Mouse (Mus musculus): ENCODE results near the gene Chic2. TPM values are rescaled to one million over a fixed set of nuclear protein-coding genes. Genes with fewer than 3 reads are reported as not detected.
A peak's percentile ranks its signal among the peaks of the same experiment; 100 is the strongest.

Gene Chic2
- polyA plus RNA-seq, 1 experiment from 2014 or later = 46.1 TPM

DNA sequence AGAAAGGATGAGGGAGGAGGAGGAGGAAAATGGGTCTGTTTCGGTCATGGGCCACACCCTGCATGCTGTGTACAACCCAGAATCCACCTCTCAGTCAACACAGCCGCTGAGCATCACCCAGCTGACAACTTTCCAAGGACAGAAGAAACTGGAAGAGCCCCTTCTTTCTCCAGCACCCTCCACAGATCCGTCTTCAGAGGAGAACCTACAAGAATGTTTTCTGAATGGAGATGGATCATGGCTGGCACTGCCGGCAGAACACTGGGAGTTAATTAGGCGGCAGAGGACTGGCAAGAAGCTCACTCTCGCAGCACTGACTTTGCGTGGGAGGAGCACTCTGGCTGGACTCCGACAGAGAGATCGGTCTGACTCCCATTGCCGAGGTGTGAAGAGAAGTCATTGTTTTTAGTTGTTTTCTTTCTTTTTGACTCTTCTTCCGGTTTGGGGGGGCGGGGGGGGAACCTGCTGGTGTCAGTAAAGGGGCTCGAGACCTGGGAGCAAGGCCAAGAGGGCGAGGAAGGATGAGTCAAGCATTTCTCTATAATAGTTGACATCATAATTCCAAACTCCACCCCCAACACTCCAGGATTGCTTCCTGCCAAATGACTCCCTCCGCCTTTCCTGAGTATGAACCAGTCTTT, 2.2 kb upstream of the Chic2 start:
- ATAC-seq (ENCODE audit: insufficient number of reproducible peaks, low FRiP score, low TSS enrichment, low read depth) (no peak), DNase-seq (ENCODE audit: low spot score) (no peak)
- Histone ChIP-seq H3K4me1 (ENCODE audit: control insufficient read depth, insufficient read depth, low read length) (peaks cover 5% of the 10 kb centered on the region), H3K36me3 (ENCODE audit: control insufficient read depth, insufficient read depth, low read length) (no peaks in the 10 kb centered on the region), H3K9ac (ENCODE audit: low read length) (no peak overlapping the region), H3K27ac (replicated peaks; ENCODE audit: low read depth, low read length) (no peak overlapping the region), H3K4me2 (ENCODE audit: low read depth, severe bottlenecking) (no peak overlapping the region), H3K4me3 (ENCODE audit: low read depth, low read length) (no peak overlapping the region), H3K27me3 (ENCODE audit: control insufficient read depth, insufficient read depth, low read length) (no peaks in the 10 kb centered on the region), H3K9me3 (ENCODE audit: control insufficient read depth, low read length) (no peaks in the 10 kb centered on the region)
- WGBS = 52% methylated on average over 15 of the region's 15 CpGs

DNA sequence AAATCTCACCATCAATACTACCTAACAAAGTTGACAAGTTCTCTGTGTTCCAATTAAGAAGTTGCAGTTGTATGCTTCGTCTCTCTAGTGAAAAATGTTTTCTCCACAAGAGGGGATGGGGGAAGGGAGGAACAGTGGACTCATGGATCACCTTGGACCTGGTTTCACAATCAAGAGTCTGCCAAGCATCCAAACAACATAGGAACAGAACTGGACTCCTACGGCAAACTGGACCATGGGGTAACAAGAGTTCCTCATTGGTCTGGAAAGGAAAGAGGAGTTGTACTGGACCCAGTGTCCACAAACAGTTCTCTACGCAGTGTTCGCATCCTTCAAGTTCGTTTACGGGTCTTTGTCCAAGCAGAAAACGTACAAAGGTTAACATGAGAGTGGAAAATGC, 797 bp upstream of the Chic2 start:
- H3K27me3 ChIP-seq (ENCODE audit: control insufficient read depth, insufficient read depth, low read length) = no peaks in the 10 kb centered on the region
- no peak overlapping the region for H3K27ac ChIP-seq (replicated peaks; ENCODE audit: low read depth, low read length)
- H3K4me3 ChIP-seq (ENCODE audit: low read depth, low read length) = no peak overlapping the region
- H3K9me3 ChIP-seq (ENCODE audit: control insufficient read depth, low read length) = no peaks in the 10 kb centered on the region
- no peak for DNase-seq (ENCODE audit: low spot score)
- no peak overlapping the region for H3K9ac ChIP-seq (ENCODE audit: low read length)
- ATAC-seq (ENCODE audit: insufficient number of reproducible peaks, low FRiP score, low TSS enrichment, low read depth) = no peak
- WGBS = 91% methylated on average over 7 of the region's 7 CpGs
- no peaks in the 10 kb centered on the region for H3K36me3 ChIP-seq (ENCODE audit: control insufficient read depth, insufficient read depth, low read length)
- H3K4me1 ChIP-seq (ENCODE audit: control insufficient read depth, insufficient read depth, low read length) = peaks cover 5% of the 10 kb centered on the region
- H3K4me2 ChIP-seq (ENCODE audit: low read depth, severe bottlenecking) = no peak overlapping the region

GRCm38 (mm10) chr5:75043621-75044301, 813 bp downstream of the Chic2 start:
- Histone ChIP-seq H3K36me3 (ENCODE audit: control insufficient read depth, insufficient read depth, low read length) (no peaks in the 10 kb centered on the region), H3K4me2 (ENCODE audit: low read depth, severe bottlenecking) (peak overlapping the region; percentile 71), H3K9me3 (ENCODE audit: control insufficient read depth, low read length) (no peaks in the 10 kb centered on the region), H3K27me3 (ENCODE audit: control insufficient read depth, insufficient read depth, low read length) (no peaks in the 10 kb centered on the region), H3K27ac (replicated peaks; ENCODE audit: low read depth, low read length) (peak overlapping the region; percentile 84), H3K4me1 (ENCODE audit: control insufficient read depth, insufficient read depth, low read length) (peaks cover 5% of the 10 kb centered on the region), H3K9ac (ENCODE audit: low read length) (peak overlapping the region; percentile 99), H3K4me3 (ENCODE audit: low read depth, low read length) (peak overlapping the region; percentile 98)
- ATAC-seq (ENCODE audit: insufficient number of reproducible peaks, low FRiP score, low TSS enrichment, low read depth) (peak; percentile 53; the same call in 1 of the 2 replicates), DNase-seq (ENCODE audit: low spot score) (peak; percentile 71)
- under 1% methylated on average over 36 of the region's 36 CpGs for WGBS

DNA sequence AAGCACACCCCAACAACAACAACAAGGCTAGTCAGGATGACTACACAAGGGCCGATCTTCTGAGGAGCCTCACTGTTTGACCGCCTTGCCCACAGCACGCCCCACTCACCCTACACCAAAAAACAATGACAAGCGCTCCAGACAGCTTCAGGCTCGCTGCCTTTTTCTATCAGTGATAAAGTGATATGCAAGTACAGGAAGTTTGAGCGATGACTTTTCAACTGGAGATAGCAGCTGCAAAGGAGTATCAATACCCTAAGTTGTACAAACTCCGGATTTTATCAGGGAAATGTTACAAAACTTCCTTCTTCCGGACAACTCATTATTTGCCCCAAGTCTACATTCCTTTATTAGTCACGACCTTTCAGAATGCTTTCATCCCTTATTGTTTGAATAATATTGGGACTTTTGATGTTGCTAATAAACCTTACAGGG, 1.5 kb downstream of the Chic2 start:
- no peak overlapping the region for H3K27ac ChIP-seq (replicated peaks; ENCODE audit: low read depth, low read length)
- H3K9me3 ChIP-seq (ENCODE audit: control insufficient read depth, low read length) = no peaks in the 10 kb centered on the region
- no peaks in the 10 kb centered on the region for H3K27me3 ChIP-seq (ENCODE audit: control insufficient read depth, insufficient read depth, low read length)
- H3K4me2 ChIP-seq (ENCODE audit: low read depth, severe bottlenecking) = peak overlapping the region; percentile 71
- H3K4me3 ChIP-seq (ENCODE audit: low read depth, low read length) = peak overlapping the region; percentile 98
- ATAC-seq (ENCODE audit: insufficient number of reproducible peaks, low FRiP score, low TSS enrichment, low read depth) = no peak
- no peak for DNase-seq (ENCODE audit: low spot score)
- 69% methylated on average over 9 of the region's 9 CpGs for WGBS
- H3K36me3 ChIP-seq (ENCODE audit: control insufficient read depth, insufficient read depth, low read length) = no peaks in the 10 kb centered on the region
- peak overlapping the region; percentile 24; the same call in 1 of the 2 replicates for H3K9ac ChIP-seq (ENCODE audit: low read length)
- H3K4me1 ChIP-seq (ENCODE audit: control insufficient read depth, insufficient read depth, low read length) = peaks cover 5% of the 10 kb centered on the region

DNA sequence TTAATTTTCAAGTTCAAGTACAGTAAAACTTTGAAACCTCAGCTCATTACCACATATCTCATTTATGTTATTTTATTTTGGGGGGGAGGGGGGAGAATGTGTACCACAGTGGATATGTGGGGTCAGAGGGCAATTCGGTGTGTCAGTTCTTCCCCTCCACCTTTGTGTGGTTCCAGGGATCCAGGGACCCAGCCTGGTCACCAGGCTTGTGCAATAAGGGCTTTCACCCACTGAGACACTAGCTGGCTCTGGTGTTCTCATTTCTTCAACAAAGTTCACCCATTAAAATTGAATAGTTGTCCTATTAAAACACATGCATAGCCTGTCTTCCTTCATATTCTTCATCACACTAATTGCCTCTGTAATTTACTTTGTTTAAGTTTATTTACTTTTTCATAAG, 5.3 kb downstream of the Chic2 start:
- Histone ChIP-seq H3K4me1 (ENCODE audit: control insufficient read depth, insufficient read depth, low read length) (peaks cover 5% of the 10 kb centered on the region), H3K27me3 (ENCODE audit: control insufficient read depth, insufficient read depth, low read length) (no peaks in the 10 kb centered on the region), H3K36me3 (ENCODE audit: control insufficient read depth, insufficient read depth, low read length) (no peaks in the 10 kb centered on the region), H3K9me3 (ENCODE audit: control insufficient read depth, low read length) (no peaks in the 10 kb centered on the region), H3K4me3 (ENCODE audit: low read depth, low read length) (no peak overlapping the region), H3K4me2 (ENCODE audit: low read depth, severe bottlenecking) (no peak overlapping the region), H3K9ac (ENCODE audit: low read length) (no peak overlapping the region), H3K27ac (replicated peaks; ENCODE audit: low read depth, low read length) (no peak overlapping the region)
- 94% methylated on average over 1 of the region's 1 CpGs for WGBS
- no peak for ATAC-seq (ENCODE audit: insufficient number of reproducible peaks, low FRiP score, low TSS enrichment, low read depth)
- DNase-seq (ENCODE audit: low spot score) = no peak

DNA sequence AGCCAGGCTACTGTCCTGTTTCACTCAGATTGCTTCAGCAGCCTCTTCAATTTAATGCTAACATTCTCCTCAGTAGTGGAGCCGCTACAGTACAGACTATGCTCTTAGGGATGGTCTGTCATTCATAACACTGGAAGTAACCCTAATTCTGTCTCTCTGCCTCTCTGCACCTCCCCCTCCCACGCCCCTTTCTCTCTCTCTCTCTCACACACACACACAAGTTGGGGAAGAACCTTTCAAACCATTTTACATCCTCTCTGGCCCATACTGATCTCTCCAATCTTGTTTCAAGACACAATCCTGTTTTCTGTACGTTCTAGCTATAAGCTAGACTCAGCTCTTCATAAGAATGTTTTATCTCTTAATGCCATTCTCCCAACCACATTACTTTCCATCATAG, 9.1 kb downstream of the Chic2 start:
- 90% methylated on average over 3 of the region's 3 CpGs for WGBS
- Histone ChIP-seq H3K36me3 (ENCODE audit: control insufficient read depth, insufficient read depth, low read length) (no peaks in the 10 kb centered on the region), H3K27me3 (ENCODE audit: control insufficient read depth, insufficient read depth, low read length) (no peaks in the 10 kb centered on the region), H3K4me3 (ENCODE audit: low read depth, low read length) (no peak overlapping the region), H3K27ac (replicated peaks; ENCODE audit: low read depth, low read length) (no peak overlapping the region), H3K9me3 (ENCODE audit: control insufficient read depth, low read length) (no peaks in the 10 kb centered on the region), H3K4me1 (ENCODE audit: control insufficient read depth, insufficient read depth, low read length) (no peaks in the 10 kb centered on the region), H3K4me2 (ENCODE audit: low read depth, severe bottlenecking) (no peak overlapping the region), H3K9ac (ENCODE audit: low read length) (no peak overlapping the region)
- DNase-seq (ENCODE audit: low spot score) (no peak), ATAC-seq (ENCODE audit: insufficient number of reproducible peaks, low FRiP score, low TSS enrichment, low read depth) (no peak)

DNA sequence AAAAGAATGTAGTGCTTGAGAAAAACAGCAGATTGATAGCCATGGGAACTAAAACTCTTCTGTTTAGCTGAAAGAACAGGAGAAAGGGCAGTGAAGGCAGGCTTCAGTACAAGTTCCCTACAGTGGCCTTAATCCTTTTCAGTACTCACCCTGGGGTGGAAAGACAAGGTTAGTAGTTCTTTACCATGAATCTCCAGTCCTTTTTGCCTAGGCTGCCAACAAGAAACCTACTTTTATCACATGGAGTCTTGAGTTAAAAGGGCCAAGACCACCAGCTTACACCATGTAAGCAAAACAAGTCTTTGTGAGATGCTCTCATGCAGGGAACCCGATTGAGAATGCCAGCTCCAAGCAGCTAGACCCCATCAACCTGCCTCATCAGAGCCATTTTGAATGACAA, 29.8 kb downstream of the Chic2 start:
- H3K9ac ChIP-seq (ENCODE audit: low read length) = no peak overlapping the region
- DNase-seq (ENCODE audit: low spot score) = no peak
- H3K36me3 ChIP-seq (ENCODE audit: control insufficient read depth, insufficient read depth, low read length) = no peaks in the 10 kb centered on the region
- no peaks in the 10 kb centered on the region for H3K9me3 ChIP-seq (ENCODE audit: control insufficient read depth, low read length)
- 75% methylated on average over 1 of the region's 1 CpGs for WGBS
- no peak overlapping the region for H3K4me2 ChIP-seq (ENCODE audit: low read depth, severe bottlenecking)
- 0 out of 2 replicates have a peak, but pooled peaks cover 6% of the 10 kb centered on the region for H3K4me1 ChIP-seq (ENCODE audit: control insufficient read depth, insufficient read depth, low read length)
- no peak for ATAC-seq (ENCODE audit: insufficient number of reproducible peaks, low FRiP score, low TSS enrichment, low read depth)
- no peak overlapping the region for H3K4me3 ChIP-seq (ENCODE audit: low read depth, low read length)
- no peaks in the 10 kb centered on the region for H3K27me3 ChIP-seq (ENCODE audit: control insufficient read depth, insufficient read depth, low read length)
- H3K27ac ChIP-seq (replicated peaks; ENCODE audit: low read depth, low read length) = no peak overlapping the region

DNA sequence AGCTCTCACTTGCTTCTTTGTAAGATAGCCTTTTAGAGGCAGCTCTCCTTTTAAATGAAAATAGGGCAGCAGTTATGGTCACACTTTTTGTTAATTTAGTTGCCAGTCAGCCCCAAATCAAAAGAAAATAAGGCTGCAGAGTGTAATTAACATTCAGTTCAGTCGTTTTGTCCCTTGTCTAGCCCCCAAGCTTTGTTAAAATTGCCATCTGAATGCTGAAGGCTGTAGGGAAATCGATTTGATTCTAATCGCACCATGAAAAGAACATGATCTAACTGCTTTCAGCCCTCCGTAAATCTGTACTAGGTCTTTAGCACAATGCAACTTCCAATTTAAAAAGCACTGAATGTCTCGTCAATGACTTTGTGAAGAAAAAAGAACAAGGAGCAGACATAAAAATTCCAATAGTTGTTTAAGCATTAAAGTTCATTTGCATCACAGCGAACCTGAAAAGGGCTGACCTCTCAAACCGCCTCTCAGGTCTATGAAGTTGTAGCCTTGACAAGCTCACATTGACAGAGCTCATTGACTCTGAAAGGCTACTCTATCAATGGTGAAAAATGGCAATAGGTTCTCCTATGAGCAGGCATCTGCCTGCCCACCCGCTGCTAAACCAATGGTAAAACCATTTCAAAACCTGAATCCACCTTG, 31.7 kb downstream of the Chic2 start:
- 61% methylated on average over 8 of the region's 8 CpGs for WGBS
- ATAC-seq (ENCODE audit: insufficient number of reproducible peaks, low FRiP score, low TSS enrichment, low read depth) = no peak
- H3K4me2 ChIP-seq (ENCODE audit: low read depth, severe bottlenecking) = no peak overlapping the region
- H3K36me3 ChIP-seq (ENCODE audit: control insufficient read depth, insufficient read depth, low read length) = peaks cover 6% of the 10 kb centered on the region; the same call in 1 of the 2 replicates
- no peak overlapping the region for H3K27ac ChIP-seq (replicated peaks; ENCODE audit: low read depth, low read length)
- no peaks in the 10 kb centered on the region for H3K9me3 ChIP-seq (ENCODE audit: control insufficient read depth, low read length)
- H3K4me1 ChIP-seq (ENCODE audit: control insufficient read depth, insufficient read depth, low read length) = 0 out of 2 replicates have a peak, but pooled peaks cover 6% of the 10 kb centered on the region
- no peak overlapping the region for H3K4me3 ChIP-seq (ENCODE audit: low read depth, low read length)
- DNase-seq (ENCODE audit: low spot score) = no peak
- H3K9ac ChIP-seq (ENCODE audit: low read length) = no peak overlapping the region
- no peaks in the 10 kb centered on the region for H3K27me3 ChIP-seq (ENCODE audit: control insufficient read depth, insufficient read depth, low read length)
